Mouse (Mus musculus) embryonic fibroblast, embryonic 13.5 days (primary cell): Measurements from ENCODE around the gene Cul7.

Experiments
- CTCF ChIP-seq: IDR thresholded peaks from 2 replicates; pipeline ENCODE4 v1.5.1; 2011; ENCODE audit warnings: mild to moderate bottlenecking, control low read depth, low read length, moderate library complexity, borderline replicate concordance; ENCODE audit not compliant: insufficient read depth
- POLR2A ChIP-seq: IDR thresholded peaks from 2 replicates; pipeline ENCODE4 v1.6.1; 2011; ENCODE audit warnings: low read depth, mild to moderate bottlenecking, control low read depth, low read length, moderate library complexity

GRCm38 (mm10) chr17:46691390-46691789, 41.3 kb downstream of the Cul7 start:
- TF ChIP-seq POLR2A (no peak), CTCF (no peak)
